Mouse (Mus musculus): ENCODE data around the gene Egfl8. TPM values are rescaled to one million over a fixed set of nuclear protein-coding genes. Genes with fewer than 3 reads are reported as not detected.

The Egfl8 gene
- total RNA-seq, 2 experiments from 2014 or later = not detected

DNA sequence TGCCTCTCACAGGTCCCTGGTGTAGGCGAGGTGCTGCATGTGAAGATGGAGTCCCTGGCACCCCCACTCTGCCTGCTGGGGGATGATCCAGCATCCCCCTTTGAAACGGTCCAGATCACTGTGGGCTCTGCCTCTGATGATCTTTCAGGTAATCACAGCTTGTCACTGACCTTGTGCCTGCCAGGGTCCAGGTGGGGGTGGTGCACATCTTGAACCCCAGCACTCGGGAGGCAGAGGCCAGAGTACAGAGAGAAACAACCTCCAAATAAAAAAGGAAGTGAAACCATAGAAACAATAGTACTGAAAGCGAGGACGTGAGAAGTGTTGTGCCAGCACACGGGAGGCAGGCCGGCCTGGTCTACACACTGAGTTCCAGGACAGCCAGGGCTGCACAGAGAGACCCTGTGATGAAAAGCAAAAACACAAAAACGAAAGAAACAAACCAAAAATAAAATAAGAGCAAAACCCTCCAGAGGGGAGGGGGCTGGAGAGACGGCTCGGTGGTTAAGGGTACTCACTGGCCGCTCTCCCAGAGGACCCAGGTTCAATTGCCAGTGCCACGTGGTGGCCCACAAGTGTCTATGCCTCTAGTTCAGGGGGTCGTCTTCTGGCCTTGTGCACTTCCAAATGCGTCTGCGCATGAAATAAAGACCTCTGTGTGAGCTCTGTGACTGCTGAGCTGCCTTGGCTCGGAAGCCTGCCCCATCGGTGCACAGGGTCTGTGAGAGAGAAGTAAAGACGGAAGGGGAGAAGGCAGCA lies 33.5 kb upstream of the Egfl8 start:
- no peak for ATAC-seq (replicated peaks; ENCODE audit: poor library complexity, severe bottlenecking)

- ATAC-seq (replicated peaks; ENCODE audit: poor library complexity, severe bottlenecking) = no peak
These were observed 32.5 kb upstream of the Egfl8 start for GRCm38 (mm10) chr17:34648141-34648890.

- ATAC-seq (replicated peaks; ENCODE audit: poor library complexity, severe bottlenecking) = peak; percentile 81
These were observed 31.4 kb upstream of the Egfl8 start, which contains the start of gene Atf6b for GRCm38 (mm10) chr17:34646906-34647787. Gene Atf6b, plus strand, starts transcription at chr17:34647146.

GRCm38 (mm10) chr17:34645831-34646511 lies 30.2 kb upstream of the Egfl8 start:
- 0 out of 2 replicates have a peak, but pooled peaks have one; percentile 6 for ATAC-seq (replicated peaks; ENCODE audit: poor library complexity, severe bottlenecking)

DNA sequence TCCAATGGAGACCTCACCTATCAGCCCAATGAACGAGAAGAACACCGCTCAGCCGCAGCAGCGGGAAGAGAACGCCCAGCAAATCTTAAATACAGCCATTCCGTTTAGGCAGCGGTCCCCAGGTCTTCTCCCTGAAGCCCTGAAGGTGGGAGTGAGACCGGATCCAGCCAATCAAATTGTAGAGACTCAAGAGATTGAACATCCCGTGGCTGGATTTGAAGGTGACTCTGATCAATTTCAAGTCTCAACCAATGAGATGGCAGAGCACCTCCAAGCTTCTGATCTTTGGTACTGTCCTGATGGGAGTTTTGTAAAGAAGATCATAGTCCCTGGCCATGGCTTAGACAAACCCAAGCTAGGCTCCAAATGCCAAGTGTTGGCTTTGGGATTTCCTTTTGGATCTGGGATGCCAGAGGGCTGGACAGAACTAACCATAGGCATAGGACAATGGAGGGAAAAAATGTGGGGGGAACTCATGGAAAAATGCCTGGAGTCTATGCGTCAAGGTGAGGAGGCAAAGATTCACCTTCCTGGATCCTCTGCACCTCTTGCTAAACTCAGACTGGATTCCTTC lies 29.6 kb upstream of the Egfl8 start:
- ATAC-seq (replicated peaks; ENCODE audit: poor library complexity, severe bottlenecking) = no peak

GRCm38 (mm10) chr17:34644608-34645007 lies 28.8 kb upstream of the Egfl8 start, which contains the start of gene Fkbpl:
Gene Fkbpl, plus strand, starts transcription at chr17:34644764.
- ATAC-seq (replicated peaks; ENCODE audit: poor library complexity, severe bottlenecking) = peak; percentile 58

GRCm38 (mm10) chr17:34643944-34644343 lies 28.2 kb upstream of the Egfl8 start:
- no peak for ATAC-seq (replicated peaks; ENCODE audit: poor library complexity, severe bottlenecking)

DNA sequence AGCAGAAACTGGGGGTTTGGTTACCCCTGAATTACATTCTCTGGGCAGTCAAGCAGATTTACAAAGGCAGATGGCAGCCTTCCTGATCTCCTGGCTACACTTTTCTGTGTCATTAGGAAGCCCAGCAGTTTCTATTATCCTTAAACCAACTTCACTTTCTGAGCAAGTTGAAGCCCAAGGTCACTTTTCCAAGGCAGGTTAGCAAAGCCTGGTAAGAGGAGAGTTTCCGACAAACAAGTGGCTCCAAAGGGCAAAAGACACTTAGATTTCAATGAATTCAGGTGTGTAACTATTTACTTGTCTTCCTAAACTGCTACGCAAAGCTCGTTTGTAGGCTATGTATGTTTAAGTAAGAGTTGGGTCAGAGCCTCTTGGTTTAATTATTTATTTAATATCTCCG lies 27.6 kb upstream of the Egfl8 start:
- no peak for ATAC-seq (replicated peaks; ENCODE audit: poor library complexity, severe bottlenecking)

DNA sequence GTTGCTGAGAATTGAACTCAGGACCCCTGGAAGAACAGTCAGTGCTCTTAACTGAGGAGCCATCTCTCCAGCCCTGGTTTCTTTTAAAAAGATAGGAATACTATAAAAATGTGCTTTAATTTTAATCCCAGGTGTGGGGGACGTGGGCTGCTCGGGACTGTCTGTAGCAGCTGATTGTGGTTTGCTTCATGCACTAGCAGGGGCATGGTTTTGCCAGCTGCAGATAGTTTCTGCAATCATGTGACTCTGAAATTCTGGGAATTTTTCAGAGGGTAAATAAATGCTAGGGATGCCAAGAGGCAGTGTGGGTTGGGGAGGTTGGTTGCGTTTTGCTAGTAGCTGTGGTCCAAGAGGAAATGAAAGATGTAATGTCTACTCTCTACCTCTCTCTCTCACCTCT lies 26.2 kb upstream of the Egfl8 start:
- no peak for ATAC-seq (replicated peaks; ENCODE audit: poor library complexity, severe bottlenecking)

GRCm38 (mm10) chr17:34640778-34641601 lies 25.2 kb upstream of the Egfl8 start:
- peak; percentile 64 for ATAC-seq (replicated peaks; ENCODE audit: poor library complexity, severe bottlenecking)

DNA sequence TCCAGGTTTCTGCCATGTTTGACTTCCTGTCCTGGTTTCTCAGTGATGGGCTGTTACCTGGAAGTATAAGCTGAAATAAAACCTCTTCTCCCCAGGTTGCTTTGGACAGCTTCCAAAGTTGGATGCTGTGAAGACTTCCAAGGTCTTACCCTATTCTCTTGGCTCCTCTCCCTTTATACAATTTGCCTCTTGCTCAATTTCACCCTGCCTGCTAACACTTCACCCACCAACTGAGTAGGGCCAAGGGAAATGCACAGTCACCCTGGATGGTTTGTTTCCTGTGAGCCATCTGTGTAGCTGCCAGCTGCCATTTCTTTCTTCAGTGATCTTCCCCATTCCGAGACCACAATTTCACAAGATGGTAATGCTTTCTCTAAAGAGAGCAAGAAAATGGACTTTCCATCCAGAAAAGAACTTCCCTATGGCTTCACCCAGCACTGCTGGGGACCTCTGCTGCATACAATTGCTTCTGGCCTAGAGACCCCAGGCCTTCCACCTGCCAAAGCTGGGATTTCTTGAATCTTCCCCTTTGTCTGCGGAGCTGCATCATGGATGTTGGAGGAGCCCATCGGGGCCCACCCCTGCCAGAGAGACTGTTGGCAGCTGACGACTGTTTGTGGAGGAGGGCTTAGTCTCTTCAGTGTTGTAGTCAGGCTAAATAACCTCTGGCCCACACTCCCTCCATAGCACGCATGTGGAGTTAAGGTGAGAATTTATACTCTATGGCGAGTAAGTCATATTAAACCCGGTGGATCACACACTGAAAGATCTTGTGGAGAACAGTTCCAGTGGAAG lies 23.9 kb upstream of the Egfl8 start:
- ATAC-seq (replicated peaks; ENCODE audit: poor library complexity, severe bottlenecking) = peak; percentile 82

DNA sequence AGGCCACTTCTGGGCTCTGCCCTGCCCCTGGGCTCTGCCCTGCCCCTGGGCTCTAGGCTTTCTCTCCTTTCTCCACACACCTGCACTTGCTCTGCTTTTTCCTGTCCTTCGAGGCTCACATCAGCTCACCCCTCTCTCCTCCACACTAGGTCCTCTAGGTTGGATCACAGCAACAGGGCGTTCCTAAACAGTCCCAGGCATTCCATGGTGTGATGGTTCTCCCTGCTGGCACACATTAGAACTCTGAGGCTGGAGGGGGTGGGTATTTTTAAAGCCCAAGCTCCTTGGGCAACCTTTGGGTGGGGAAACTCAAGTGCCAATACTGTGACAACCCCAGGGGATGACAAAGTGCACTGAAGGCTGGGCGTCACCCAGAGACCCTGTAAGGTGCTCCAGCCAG lies 21.7 kb upstream of the Egfl8 start:
- no peak for ATAC-seq (replicated peaks; ENCODE audit: poor library complexity, severe bottlenecking)

GRCm38 (mm10) chr17:34635671-34636070 lies 19.9 kb upstream of the Egfl8 start:
- ATAC-seq (replicated peaks; ENCODE audit: poor library complexity, severe bottlenecking) = peak; percentile 12

DNA sequence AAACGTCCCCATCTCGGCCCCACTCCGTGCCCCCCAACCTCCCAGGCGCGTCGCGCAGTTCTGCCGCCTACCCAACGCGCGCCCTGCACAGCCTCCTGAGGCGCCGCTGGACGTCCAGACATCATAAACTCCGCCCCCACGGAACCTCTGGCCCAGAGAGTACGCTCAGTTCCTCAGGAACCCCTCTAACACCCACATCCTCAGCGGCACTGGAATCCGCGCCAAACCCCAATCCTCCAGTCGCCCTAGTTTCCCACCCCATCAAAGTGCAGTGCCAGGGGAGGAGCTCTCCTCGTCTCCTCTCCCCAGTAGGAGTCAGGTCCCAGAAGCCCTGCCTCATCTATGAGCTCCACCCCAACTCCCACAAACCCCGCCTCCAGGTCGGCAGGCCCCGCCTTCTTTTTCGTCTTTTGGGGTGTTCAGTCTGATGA lies 16.5 kb upstream of the Egfl8 start:
- peak; percentile 77 for ATAC-seq (replicated peaks; ENCODE audit: poor library complexity, severe bottlenecking)

- no peak for ATAC-seq (replicated peaks; ENCODE audit: poor library complexity, severe bottlenecking)
These were observed 15.9 kb upstream of the Egfl8 start for GRCm38 (mm10) chr17:34631647-34632046.

DNA sequence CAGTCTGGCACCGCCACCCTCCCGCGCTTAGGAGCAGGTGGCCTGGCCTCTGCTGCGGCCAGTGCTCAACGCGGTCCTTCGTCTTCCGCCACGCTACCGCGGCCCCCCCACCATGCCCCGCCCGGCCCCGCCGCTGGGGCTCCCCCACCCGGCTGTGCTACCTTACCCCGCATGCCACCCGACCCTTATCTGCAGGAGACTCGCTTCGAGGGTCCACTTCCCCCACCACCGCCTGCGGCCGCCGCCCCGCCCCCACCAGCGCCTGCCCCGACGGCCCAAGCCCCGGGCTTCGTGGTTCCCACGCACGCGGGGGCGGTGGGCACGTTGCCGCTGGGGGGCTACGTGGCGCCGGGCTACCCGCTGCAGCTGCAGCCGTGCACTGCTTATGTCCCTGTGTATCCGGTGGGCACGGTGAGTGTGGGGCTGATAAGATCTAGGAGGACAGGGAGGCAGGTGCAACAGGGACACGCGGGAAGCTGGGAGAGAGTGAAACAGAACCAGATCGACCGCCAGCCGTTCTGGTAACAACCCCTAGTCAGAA lies 15.1 kb upstream of the Egfl8 start:
- no peak for ATAC-seq (replicated peaks; ENCODE audit: poor library complexity, severe bottlenecking)

GRCm38 (mm10) chr17:34629796-34630603 lies 14.2 kb upstream of the Egfl8 start:
- ATAC-seq (replicated peaks; ENCODE audit: poor library complexity, severe bottlenecking) = no peak
